Mouse (Mus musculus) CH12.LX (cell line): ENCODE data around the gene Pik3r1. TPM values are rescaled to one million over a fixed set of nuclear protein-coding genes. Genes with fewer than 3 reads are reported as not detected.

Experiments used
- DNase-seq: peaks from one replicate; pipeline ENCODE4 v3.0.0-alpha.2; 2013; ENCODE audit errors: extremely low read depth
- H3K27ac ChIP-seq: 2 replicates; pipeline ENCODE4 v1.5.1; 2012; ENCODE audit warnings: low read depth, mild to moderate bottlenecking, control low read depth, moderate library complexity; ENCODE audit not compliant: insufficient read depth
- H3K27me3 ChIP-seq: replicated peaks from 2 replicates; pipeline ENCODE3; 2012; ENCODE audit warnings: inconsistent platforms
- H3K36me3 ChIP-seq, 2 experiments: replicated peaks in 1 of 2; 2 replicates each; pipeline versions ENCODE3 to v1.6.1; 2012; ENCODE audit warnings: inconsistent platforms in 1 of 2, low read length in 1 of 2, mild to moderate bottlenecking in 1 of 2, mixed read lengths in 1 of 2, moderate library complexity in 1 of 2; ENCODE audit not compliant: control insufficient read depth in 1 of 2, insufficient read depth in 1 of 2
- H3K4me1 ChIP-seq, 2 experiments: 2 replicates each; pipeline ENCODE4 v1.6.1; 2012; ENCODE audit warnings: inconsistent platforms in 1 of 2, moderate library complexity in 1 of 2; ENCODE audit not compliant: insufficient read depth in 2 of 2, control insufficient read depth in 1 of 2
- H3K4me2 ChIP-seq: 2 replicates; pipeline ENCODE4 v1.6.1; 2012; ENCODE audit warnings: low read depth, mild to moderate bottlenecking, control low read depth; ENCODE audit not compliant: poor library complexity, insufficient read depth, severe bottlenecking
- H3K4me3 ChIP-seq, 3 experiments: fragments of 150-350 bp in 1 of 3; sonication (generic) in 1 of 3; replicated peaks in 1 of 3; 2 replicates each; pipeline versions ENCODE3 to v1.5.1; 2011 to 2012; ENCODE audit warnings: low read depth in 2 of 3, low read length in 2 of 3, mild to moderate bottlenecking in 2 of 3, moderate library complexity in 2 of 3, control low read depth in 1 of 3, improper control_type of control experiment in 1 of 3, inconsistent platforms in 1 of 3, mixed read lengths in 1 of 3; ENCODE audit not compliant: poor library complexity in 1 of 3
- H3K79me2 ChIP-seq: replicated peaks from 2 replicates; pipeline ENCODE4 v1.6.1; 2012; ENCODE audit warnings: mild to moderate bottlenecking, moderate library complexity; ENCODE audit not compliant: control insufficient read depth, poor library complexity, insufficient read depth, severe bottlenecking; ENCODE audit errors: extremely low read depth
- H3K9ac ChIP-seq: 2 replicates; pipeline ENCODE4 v1.6.1; 2012; ENCODE audit warnings: low read depth, mild to moderate bottlenecking, control low read depth, moderate library complexity; ENCODE audit not compliant: insufficient read depth
- H3K9me3 ChIP-seq: replicated peaks from 2 replicates; pipeline ENCODE3; 2012; ENCODE audit warnings: low read length, inconsistent platforms, mixed read lengths
- BHLHE40 ChIP-seq: IDR thresholded peaks from 2 replicates; pipeline ENCODE4 v1.6.1; 2011; ENCODE audit warnings: mild to moderate bottlenecking, low read depth, low read length, improper control_type of control experiment
- CHD1 ChIP-seq: IDR thresholded peaks from 2 replicates; pipeline ENCODE4 v1.6.1; 2012; ENCODE audit warnings: low read depth, low read length, improper control_type of control experiment, inconsistent platforms
- CHD2 ChIP-seq: IDR thresholded peaks from 2 replicates; pipeline ENCODE4 v1.6.1; 2011; ENCODE audit warnings: low read length, improper control_type of control experiment
- CTCF ChIP-seq, 2 experiments: IDR thresholded peaks in 1 of 2; conservative IDR thresholded peaks in 1 of 2; 2 replicates each; pipeline ENCODE4 v1.5.1; 2011 to 2012; ENCODE audit warnings: low read depth in 2 of 2, low read length in 2 of 2, improper control_type of control experiment in 1 of 2, inconsistent platforms in 1 of 2, mild to moderate bottlenecking in 1 of 2, moderate library complexity in 1 of 2
- E2F4 ChIP-seq: IDR thresholded peaks from 2 replicates; pipeline ENCODE4 v1.6.1; 2011; ENCODE audit warnings: low read depth, low read length, improper control_type of control experiment; ENCODE audit not compliant: insufficient replicate concordance
- ELF1 ChIP-seq: IDR thresholded peaks from 2 replicates; pipeline ENCODE4 v1.6.1; 2014; ENCODE audit warnings: low read depth, mild to moderate bottlenecking, inconsistent platforms, low read length, improper control_type of control experiment
- EP300 ChIP-seq: IDR thresholded peaks from 2 replicates; pipeline ENCODE4 v1.6.1; 2011; ENCODE audit warnings: low read length, improper control_type of control experiment
- ETS1 ChIP-seq: conservative IDR thresholded peaks from 2 replicates; pipeline ENCODE4 v1.6.1; 2012; ENCODE audit warnings: low read depth, mild to moderate bottlenecking, inconsistent platforms, low read length, improper control_type of control experiment, moderate library complexity
- GABPA ChIP-seq: IDR thresholded peaks from 2 replicates; pipeline ENCODE4 v1.6.1; 2012; ENCODE audit warnings: low read depth, low read length, improper control_type of control experiment, inconsistent platforms; ENCODE audit not compliant: insufficient replicate concordance
- HCFC1 ChIP-seq: IDR thresholded peaks from 2 replicates; pipeline ENCODE4 v1.6.1; 2012; ENCODE audit warnings: low read depth, mild to moderate bottlenecking, inconsistent platforms, low read length, improper control_type of control experiment
- IRF4 ChIP-seq: IDR thresholded peaks from 2 replicates; pipeline ENCODE4 v1.6.1; 2014; ENCODE audit warnings: low read depth, mild to moderate bottlenecking, inconsistent platforms, low read length, improper control_type of control experiment
- JUND ChIP-seq: conservative IDR thresholded peaks from 2 replicates; pipeline ENCODE4 v1.6.1; 2011; ENCODE audit warnings: low read depth, low read length, improper control_type of control experiment
- KAT2A ChIP-seq: IDR thresholded peaks from 2 replicates; pipeline ENCODE4 v1.6.1; 2012; ENCODE audit warnings: low read length, improper control_type of control experiment, inconsistent platforms; ENCODE audit not compliant: insufficient replicate concordance
- MEF2A ChIP-seq: IDR thresholded peaks from 2 replicates; pipeline ENCODE4 v1.6.1; 2014; ENCODE audit warnings: low read depth, mild to moderate bottlenecking, inconsistent platforms, low read length, improper control_type of control experiment, borderline replicate concordance
- MXI1 ChIP-seq: IDR thresholded peaks from 2 replicates; pipeline ENCODE4 v1.6.1; 2011; ENCODE audit warnings: mild to moderate bottlenecking, low read depth, low read length, improper control_type of control experiment
- MYC ChIP-seq: IDR thresholded peaks from 2 replicates; pipeline ENCODE4 v1.6.1; 2011; ENCODE audit warnings: low read depth, mild to moderate bottlenecking, improper control_type of control experiment, low read length
- NELFE ChIP-seq: IDR thresholded peaks from 2 replicates; pipeline ENCODE4 v1.6.1; 2011; ENCODE audit warnings: low read depth, low read length, improper control_type of control experiment
- NRF1 ChIP-seq: IDR thresholded peaks from 2 replicates; pipeline ENCODE4 v1.6.1; 2014; ENCODE audit warnings: low read depth, mild to moderate bottlenecking, inconsistent platforms, low read length, improper control_type of control experiment, moderate library complexity
- PAX5 ChIP-seq: IDR thresholded peaks from 2 replicates; pipeline ENCODE4 v1.6.1; 2012; ENCODE audit warnings: low read length, inconsistent platforms, mixed read lengths
- POLR2A ChIP-seq: IDR thresholded peaks from 2 replicates; pipeline ENCODE4 v1.6.1; 2011; ENCODE audit warnings: low read depth, mild to moderate bottlenecking, improper control_type of control experiment, low read length
- POLR2AphosphoS2 ChIP-seq: IDR thresholded peaks from 2 replicates; pipeline ENCODE4 v1.6.1; 2011; ENCODE audit warnings: low read depth, low read length, improper control_type of control experiment
- RCOR1 ChIP-seq: conservative IDR thresholded peaks from 2 replicates; pipeline ENCODE4 v1.6.1; 2012; ENCODE audit warnings: low read depth, mild to moderate bottlenecking, inconsistent platforms, low read length, improper control_type of control experiment
- SIN3A ChIP-seq: IDR thresholded peaks from 2 replicates; pipeline ENCODE4 v1.6.1; 2012; ENCODE audit warnings: low read length, improper control_type of control experiment, inconsistent platforms
- USF1 ChIP-seq: IDR thresholded peaks from 2 replicates; pipeline ENCODE4 v1.6.1; 2014; ENCODE audit warnings: low read depth, mild to moderate bottlenecking, inconsistent platforms, low read length, improper control_type of control experiment
- USF2 ChIP-seq: conservative IDR thresholded peaks from 2 replicates; pipeline ENCODE4 v1.6.1; 2011; ENCODE audit warnings: low read depth, low read length, improper control_type of control experiment
- ZKSCAN1 ChIP-seq: IDR thresholded peaks from 2 replicates; pipeline ENCODE4 v1.6.1; 2012; ENCODE audit warnings: low read depth, inconsistent platforms, low read length, improper control_type of control experiment, borderline replicate concordance
- dilution Hi-C: fragments of 300-500 bp; cut with MboI; formaldehyde crosslinking; loops from 2 replicates; pipeline ENCODE4 v1.14.3; 2020; ENCODE audit warnings: low sequenced_read_pairs; ENCODE audit not compliant: extremely low pct_unique_long_range_greater_than_20kb, extremely low pct_ligation_motif_present
- in situ Hi-C: fragments of 300-500 bp; cut with MboI; formaldehyde crosslinking; loops from 3 replicates; pipeline ENCODE4 v1.14.3; 2019; ENCODE audit warnings: low sequenced_read_pairs, low pct_ligation_motif_present, low pct_unique_long_range_greater_than_20kb, mixed read lengths
- polyA plus RNA-seq: library from polyadenylated mRNA; unstranded; fragments of >175 nt; gene quantifications from 2 replicates; pipeline ENCODE4 v1.2.1, GENCODE M21; 2012; ENCODE audit warnings: low read depth; ENCODE audit not compliant: insufficient read length
- total RNA-seq, 2 experiments: library from RNA; depleted of rRNA; stranded (reverse); fragments of 300-350 nt in 1 of 2; fragments of >200 nt in 1 of 2; gene quantifications; 2 replicates each; pipeline ENCODE4 v1.2.3; 2012 to 2014

Pik3r1 gene
- total and polyA plus RNA-seq, 3 experiments = 17.5 to 21.0 (median 19.3) TPM

GRCm38 (mm10) chr13:101680083-101680482 is 87.9 kb downstream of the Pik3r1 start:
- Histone ChIP-seq H3K9me3 (no peaks in the 10 kb centered on the region), H3K36me3 (peaks cover 17 to 31% of the 10 kb centered on the region in 2 experiments)

GRCm38 (mm10) chr13:101678984-101679383 is 89.0 kb downstream of the Pik3r1 start:
- Histone ChIP-seq H3K9ac (no peak overlapping the region), H3K4me1 (no peaks in the 10 kb centered on the region), H3K27me3 (no peaks in the 10 kb centered on the region), H3K36me3 (peaks cover 7 to 20% of the 10 kb centered on the region in 2 experiments), H3K4me2 (no peak overlapping the region), H3K4me3 (no peak overlapping the region), H3K9me3 (no peaks in the 10 kb centered on the region), H3K79me2 (no peaks in the 10 kb centered on the region), H3K27ac (no peak overlapping the region)
- in situ Hi-C loops (no loop called here), dilution Hi-C loops (no loop called here)
- DNase-seq = no peak
- no peak for TF ChIP-seq E2F4
- TF ChIP-seq JUND = no peak
- TF ChIP-seq CHD1 = no peak
- no peak for TF ChIP-seq MEF2A
- TF ChIP-seq NELFE = no peak
- no peak for TF ChIP-seq POLR2AphosphoS2
- no peak for TF ChIP-seq RCOR1
- TF ChIP-seq IRF4 = no peak
- TF ChIP-seq NRF1 = no peak
- TF ChIP-seq GABPA = no peak
- TF ChIP-seq ELF1 = no peak
- TF ChIP-seq MXI1 = no peak
- no peak for TF ChIP-seq USF1
- TF ChIP-seq HCFC1 = no peak
- no peak for TF ChIP-seq USF2

More at GRCm38 (mm10) chr13:101680083-101680482, 87.9 kb downstream of the Pik3r1 start:
- TF ChIP-seq MXI1 (no peak), MEF2A (no peak), IRF4 (no peak), BHLHE40 (no peak), USF2 (no peak), CTCF (conservative IDR thresholded peaks at IDR 0.05 in 1 of 2, IDR thresholded peaks at IDR 0.05 in 1 of 2; ENCODE audit: low read depth in 2 of 2, low read length in 2 of 2) (no peak), ZKSCAN1 (no peak), HCFC1 (no peak), EP300 (no peak), CHD1 (no peak), SIN3A (no peak), MYC (no peak), ETS1 (no peak), JUND (no peak), KAT2A (no peak), PAX5 (no peak), POLR2A (no peak), CHD2 (no peak), POLR2AphosphoS2 (no peak), RCOR1 (no peak)
- Histone ChIP-seq H3K4me2 (no peak overlapping the region), H3K79me2 (no peaks in the 10 kb centered on the region), H3K27me3 (no peaks in the 10 kb centered on the region), H3K4me1 (no peaks in the 10 kb centered on the region), H3K9ac (no peak overlapping the region), H3K4me3 (no peak overlapping the region), H3K27ac (no peak overlapping the region)
- dilution Hi-C loops (no loop called here), in situ Hi-C loops (no loop called here)
- no peak for DNase-seq
